Mouse (Mus musculus): ENCODE data around the gene D330020A13Rik. TPM values are rescaled to one million over a fixed set of nuclear protein-coding genes. Genes with fewer than 3 reads are reported as not detected.
A peak's percentile ranks its signal among the peaks of the same experiment; 100 is the strongest.

Gene D330020A13Rik
- total RNA-seq, 1 experiment: 4.4 TPM

DNA sequence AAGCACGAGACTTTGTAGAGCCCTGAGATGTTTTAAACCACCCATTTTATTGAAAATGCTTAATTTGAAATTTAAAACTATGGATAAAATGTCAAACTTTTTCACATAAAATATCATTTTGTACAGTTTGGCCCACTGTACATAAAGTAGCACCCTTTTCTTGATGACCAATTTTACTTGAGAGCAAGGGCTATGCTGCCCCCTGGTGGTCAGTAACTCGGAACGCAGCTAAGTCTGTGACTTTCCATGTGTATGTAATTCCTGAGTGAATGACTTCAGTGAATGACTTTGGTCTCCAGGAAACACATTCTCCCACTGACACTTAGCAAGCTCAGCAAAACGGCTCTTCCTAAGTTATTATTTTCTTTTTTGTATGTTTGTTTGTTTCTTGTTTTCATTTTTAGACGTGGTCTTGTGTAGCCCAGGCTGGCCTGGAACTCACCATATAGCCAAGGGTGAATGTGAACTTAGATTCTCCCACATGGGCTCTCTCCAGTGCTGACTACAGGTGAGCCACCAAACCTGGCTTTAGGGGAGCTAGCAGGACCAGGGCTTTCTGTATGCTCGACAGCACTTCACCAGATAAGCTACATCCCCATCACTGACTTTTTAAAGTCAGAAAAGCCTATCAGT lies 30.2 kb downstream of the D330020A13Rik start:
- DNase-seq (ENCODE audit: low read depth, low spot score): peak; percentile 82
- Histone ChIP-seq H3K4me3 (ENCODE audit: insufficient read depth in 1 of 2, low read depth in 1 of 2, low read length in 2 of 2, poor library complexity in 1 of 2, severe bottlenecking in 1 of 2) (no peak overlapping the region), H3K36me3 (ENCODE audit: control insufficient read depth, insufficient read depth, low read length, poor library complexity, severe bottlenecking) (peaks cover 17% of the 10 kb centered on the region), H3K9ac (ENCODE audit: insufficient read depth, low read depth, low read length, poor library complexity, severe bottlenecking) (no peak overlapping the region), H3K4me1 (ENCODE audit: control insufficient read depth in 2 of 2, insufficient read depth in 2 of 2, low read length in 2 of 2, poor library complexity in 1 of 2) (peaks cover 2 to 4% of the 10 kb centered on the region in 2 experiments; a peak in 3 of 4 replicates), H3K27ac (ENCODE audit: insufficient read depth, low read depth, low read length, poor library complexity, severe bottlenecking) (no peak overlapping the region), H3K9me3 (ENCODE audit: control insufficient read depth, insufficient read depth, low read depth, low read length) (no peaks in the 10 kb centered on the region)
- TF ChIP-seq HCFC1 (IDR thresholded peaks at IDR 0.05; ENCODE audit: borderline replicate concordance, insufficient read depth, low read length) (no peak), ZC3H11A (IDR thresholded peaks at IDR 0.05; ENCODE audit: borderline replicate concordance, low read depth, low read length) (peak; percentile 50; the same call in 1 of the 2 replicates), CHD2 (IDR thresholded peaks at IDR 0.05; ENCODE audit: low read depth, low read length) (no peak), MAFK (IDR thresholded peaks at IDR 0.05; ENCODE audit: insufficient read depth, low read depth, low read length) (peak; percentile 61; the same call in 1 of the 2 replicates)
- in situ Hi-C loops (cut with MboI; ENCODE audit: low sequenced_read_pairs in 2 of 2, unreplicated experiment in 2 of 2): no loop called here

DNA sequence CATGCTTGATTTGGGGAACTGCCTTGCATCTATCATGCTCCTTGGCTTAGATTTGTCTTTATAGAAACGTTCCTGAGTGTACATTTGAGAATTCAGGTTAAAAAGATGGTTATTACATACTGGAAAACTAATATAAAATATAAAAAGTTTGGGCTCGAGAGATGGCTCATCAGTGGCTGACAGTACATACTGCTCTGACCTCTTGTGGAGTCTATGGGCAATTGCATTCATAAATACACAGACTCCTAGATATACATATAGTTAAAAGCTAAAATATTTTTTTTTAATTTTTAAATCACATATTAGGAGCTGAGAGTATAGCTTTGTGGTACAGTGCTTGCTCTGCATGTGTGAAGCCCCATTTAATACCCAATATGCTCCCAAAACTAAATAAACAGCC lies 38.2 kb downstream of the D330020A13Rik start:
- no peak for TF ChIP-seq CHD2 (IDR thresholded peaks at IDR 0.05; ENCODE audit: low read depth, low read length)
- TF ChIP-seq ZNF384 (IDR thresholded peaks at IDR 0.05; ENCODE audit: low read depth, low read length): no peak
- TF ChIP-seq ZC3H11A (IDR thresholded peaks at IDR 0.05; ENCODE audit: borderline replicate concordance, low read depth, low read length): no peak
- no peak for TF ChIP-seq HCFC1 (IDR thresholded peaks at IDR 0.05; ENCODE audit: borderline replicate concordance, insufficient read depth, low read length)
- no peak for TF ChIP-seq MAFK (IDR thresholded peaks at IDR 0.05; ENCODE audit: insufficient read depth, low read depth, low read length)
- H3K4me3 ChIP-seq (ENCODE audit: insufficient read depth in 1 of 2, low read depth in 1 of 2, low read length in 2 of 2, poor library complexity in 1 of 2, severe bottlenecking in 1 of 2): no peak overlapping the region
- peaks cover 33% of the 10 kb centered on the region for H3K36me3 ChIP-seq (ENCODE audit: control insufficient read depth, insufficient read depth, low read length, poor library complexity, severe bottlenecking)
- no peaks in the 10 kb centered on the region for H3K4me1 ChIP-seq (ENCODE audit: control insufficient read depth in 2 of 2, insufficient read depth in 2 of 2, low read length in 2 of 2, poor library complexity in 1 of 2)
- H3K9ac ChIP-seq (ENCODE audit: insufficient read depth, low read depth, low read length, poor library complexity, severe bottlenecking): no peak overlapping the region
- DNase-seq (ENCODE audit: low read depth, low spot score): no peak
- H3K27ac ChIP-seq (ENCODE audit: insufficient read depth, low read depth, low read length, poor library complexity, severe bottlenecking): no peak overlapping the region
- H3K9me3 ChIP-seq (ENCODE audit: control insufficient read depth, insufficient read depth, low read depth, low read length): no peaks in the 10 kb centered on the region
- in situ Hi-C loops (cut with MboI; ENCODE audit: low sequenced_read_pairs in 2 of 2, unreplicated experiment in 2 of 2): no loop called here

DNA sequence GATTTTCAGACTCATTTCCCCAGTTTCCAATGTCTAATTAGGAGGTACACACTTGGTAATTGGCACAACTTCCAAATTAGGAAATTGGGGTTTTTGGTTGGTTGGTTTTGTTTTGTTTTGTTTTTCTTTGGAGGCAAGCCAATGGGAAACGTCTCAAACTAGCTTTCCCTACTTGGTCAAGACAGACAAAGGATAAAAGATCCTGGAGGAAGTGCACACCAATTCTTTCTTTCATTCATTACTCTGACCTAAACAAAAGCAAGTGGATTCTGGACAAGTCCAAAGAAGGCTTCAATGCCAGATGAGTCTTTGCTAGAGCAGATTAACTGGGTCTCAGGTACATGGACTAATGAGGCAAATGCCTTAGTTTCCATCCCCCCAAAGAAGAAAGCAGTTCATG lies 49.8 kb downstream of the D330020A13Rik start:
- no peaks in the 10 kb centered on the region for H3K4me1 ChIP-seq (ENCODE audit: control insufficient read depth in 2 of 2, insufficient read depth in 2 of 2, low read length in 2 of 2, poor library complexity in 1 of 2)
- DNase-seq (ENCODE audit: low read depth, low spot score): no peak
- TF ChIP-seq MAFK (IDR thresholded peaks at IDR 0.05; ENCODE audit: insufficient read depth, low read depth, low read length) (no peak), ZC3H11A (IDR thresholded peaks at IDR 0.05; ENCODE audit: borderline replicate concordance, low read depth, low read length) (no peak), ZNF384 (IDR thresholded peaks at IDR 0.05; ENCODE audit: low read depth, low read length) (no peak), HCFC1 (IDR thresholded peaks at IDR 0.05; ENCODE audit: borderline replicate concordance, insufficient read depth, low read length) (no peak), CHD2 (IDR thresholded peaks at IDR 0.05; ENCODE audit: low read depth, low read length) (no peak)
- peaks cover 24% of the 10 kb centered on the region for H3K36me3 ChIP-seq (ENCODE audit: control insufficient read depth, insufficient read depth, low read length, poor library complexity, severe bottlenecking)
- H3K27ac ChIP-seq (ENCODE audit: insufficient read depth, low read depth, low read length, poor library complexity, severe bottlenecking): no peak overlapping the region
- no peaks in the 10 kb centered on the region for H3K9me3 ChIP-seq (ENCODE audit: control insufficient read depth, insufficient read depth, low read depth, low read length)
- in situ Hi-C loops (cut with MboI; ENCODE audit: low sequenced_read_pairs in 2 of 2, unreplicated experiment in 2 of 2): no loop called here
- no peak overlapping the region for H3K9ac ChIP-seq (ENCODE audit: insufficient read depth, low read depth, low read length, poor library complexity, severe bottlenecking)
- no peak overlapping the region for H3K4me3 ChIP-seq (ENCODE audit: insufficient read depth in 1 of 2, low read depth in 1 of 2, low read length in 2 of 2, poor library complexity in 1 of 2, severe bottlenecking in 1 of 2)

Other genes starting within 250 kb of the D330020A13Rik start
- 0.90 and 1.2 TPM in 2 replicates for gene Ninj2, start 201.0 kb upstream of the D330020A13Rik start, total RNA-seq (2012; rRNA removed)
- gene B4galnt3, start 195 bp downstream of the D330020A13Rik start, total RNA-seq (2012; rRNA removed): 34.1 and 64.9 TPM in 2 replicates
- gene Kdm5a, start 69.8 kb downstream of the D330020A13Rik start, total RNA-seq (2012; rRNA removed): 46.6 and 53.3 TPM in 2 replicates
- gene Ccdc77, start 70.0 kb downstream of the D330020A13Rik start, total RNA-seq (2012; rRNA removed): 32.2 and 32.8 TPM in 2 replicates
- gene Il17ra, start 168.9 kb downstream of the D330020A13Rik start, total RNA-seq (2012; rRNA removed): 7.0 and 9.1 TPM in 2 replicates
- 0.09 and 0.11 TPM in 2 replicates for gene Tmem121b, start 199.4 kb downstream of the D330020A13Rik start, total RNA-seq (2012; rRNA removed)
- 27.4 and 36.5 TPM in 2 replicates for gene Hdhd5, start 237.0 kb downstream of the D330020A13Rik start, total RNA-seq (2012; rRNA removed)